Mouse (Mus musculus) megakaryocyte, embryonic 14.5 days (primary cell): Measurements from ENCODE around the gene Rtn4.

Experiments used
- FLI1 ChIP-seq: IDR thresholded peaks from 2 replicates; pipeline ENCODE4 v1.6.1; 2012; ENCODE audit warnings: low read length, inconsistent platforms, mixed read lengths
- GATA1 ChIP-seq: IDR thresholded peaks from 3 replicates; pipeline ENCODE4 v1.6.1; 2012; ENCODE audit warnings: mixed read lengths, low read length, inconsistent platforms, borderline replicate concordance

DNA sequence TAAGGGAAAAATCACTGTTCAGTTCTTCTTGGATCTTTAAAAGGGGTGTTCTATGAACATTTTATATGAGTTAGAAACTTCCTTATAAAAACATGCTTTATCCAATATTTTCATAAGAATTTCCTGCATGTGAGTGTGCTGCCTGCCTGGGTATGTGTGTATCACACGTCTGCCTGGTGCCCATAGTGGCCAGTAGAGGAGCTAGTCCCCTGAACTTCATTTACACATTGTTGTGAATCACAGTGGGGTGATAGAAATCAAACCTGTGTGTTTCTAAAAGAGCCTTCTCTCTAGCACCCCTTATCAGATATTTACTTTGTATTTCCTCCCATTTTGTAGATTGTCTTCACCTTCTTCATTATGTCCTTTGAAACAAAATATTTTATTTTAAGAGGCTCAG is 32.9 kb downstream of the Rtn4 start:
- no peak for TF ChIP-seq GATA1
- no peak for TF ChIP-seq FLI1
